Mouse (Mus musculus) stomach, postnatal 0 days (tissue): ENCODE measurements at regions not wholly inside any gene's neighbourhood (a gene's known extent, or its start where the extent isn't known, plus 50 kb on each side); places are given as distances from the start of the nearest gene placed in this dataset.

Experiments used
- ATAC-seq: fragments of 200-750 bp; cut with Nextera tagmentation; 2 replicates; pipeline ENCODE4 v1.8.0; 2017; ENCODE audit not compliant: low FRiP score, low TSS enrichment
- DNase-seq: peaks from one replicate; pipeline ENCODE4 v3.0.0-alpha.2; 2016; ENCODE audit warnings: low spot score
- H3K27ac ChIP-seq: fragments of 300-500 bp; sonication (generic); replicated peaks from 2 replicates; pipeline ENCODE4 v1.5.1; 2014; ENCODE audit warnings: mild to moderate bottlenecking, control low read depth
- H3K27me3 ChIP-seq: fragments of 300-500 bp; sonication (generic); 2 replicates; pipeline ENCODE4 v1.6.1; 2014; ENCODE audit warnings: low read length; ENCODE audit not compliant: control insufficient read depth, insufficient read depth
- H3K36me3 ChIP-seq: fragments of 300-500 bp; sonication (generic); 2 replicates; pipeline ENCODE4 v1.6.1; 2014; ENCODE audit warnings: low read length, mixed read lengths; ENCODE audit not compliant: control insufficient read depth, insufficient read depth
- H3K4me1 ChIP-seq: fragments of 300-500 bp; sonication (generic); replicated peaks from 2 replicates; pipeline ENCODE4 v1.6.1; 2014; ENCODE audit warnings: antibody characterized with exemption; ENCODE audit not compliant: control insufficient read depth, insufficient read depth
- H3K4me2 ChIP-seq: fragments of 300-500 bp; sonication (generic); replicated peaks from 2 replicates; pipeline ENCODE4 v1.6.1; 2014; ENCODE audit warnings: low read depth, mild to moderate bottlenecking, control low read depth, moderate library complexity
- H3K4me3 ChIP-seq: fragments of 300-500 bp; sonication (generic); 2 replicates; pipeline ENCODE4 v1.5.1; 2014; ENCODE audit warnings: low read depth, low read length, control low read depth
- H3K9ac ChIP-seq: fragments of 300-500 bp; sonication (generic); 2 replicates; pipeline ENCODE4 v1.6.1; 2014; ENCODE audit warnings: mild to moderate bottlenecking, low read length, control low read depth, mixed read lengths
- H3K9me3 ChIP-seq: fragments of 300-500 bp; sonication (generic); 2 replicates; pipeline ENCODE4 v1.6.1; 2016; ENCODE audit warnings: low read length; ENCODE audit not compliant: control insufficient read depth
- CTCF ChIP-seq: IDR thresholded peaks from 2 replicates; pipeline ENCODE4 v1.5.1; 2016; ENCODE audit warnings: antibody characterized with exemption, low read depth, mild to moderate bottlenecking, moderate library complexity
- EP300 ChIP-seq: optimal IDR thresholded peaks from 2 replicates; pipeline ENCODE3; 2016; ENCODE audit warnings: antibody characterized with exemption
- WGBS: fragments of 180-500 bp; shearing (Covaris S2); extraction: QIAGEN DNeasy Blood & Tissue Kit; methylation state at CpG from one replicate; pipeline ENCODE4 v1.1.7; 2014; 5-methylcytosine and 5-hydroxymethylcytosine counted together

GRCm38 (mm10) chr17:79191871-79192373 is 140.2 kb downstream of the Qpct start:
- Histone ChIP-seq H3K9me3 (no peaks in the 10 kb centered on the region), H3K36me3 (no peaks in the 10 kb centered on the region), H3K4me1 (no peaks in the 10 kb centered on the region), H3K27me3 (no peaks in the 10 kb centered on the region), H3K27ac (no peak overlapping the region), H3K4me2 (no peak overlapping the region), H3K9ac (no peak overlapping the region), H3K4me3 (no peak overlapping the region)
- ATAC-seq: no peak
- WGBS: 52% methylated on average over 5 of the region's 5 CpGs
- no peak for DNase-seq
- no peak for TF ChIP-seq CTCF
- TF ChIP-seq EP300: no peak

DNA sequence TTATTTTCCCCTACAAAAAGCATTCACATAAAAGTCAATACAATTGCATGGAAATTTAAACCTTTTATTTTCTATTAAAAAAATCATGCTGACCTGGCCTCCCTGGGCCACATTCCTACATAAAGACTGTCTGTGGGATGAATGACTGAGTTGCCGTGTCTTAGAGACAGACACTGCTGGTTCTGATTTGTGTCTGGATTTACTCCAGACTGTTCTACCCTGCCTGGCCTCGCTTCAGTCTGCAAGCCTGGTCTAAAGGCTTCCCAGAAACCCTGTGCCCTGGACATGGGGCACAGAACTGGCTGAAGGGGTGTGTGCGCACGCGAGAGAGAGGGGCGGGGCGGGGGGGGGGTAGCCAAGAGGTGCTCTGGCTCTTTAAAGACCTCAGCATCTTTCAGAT is 136.6 kb downstream of the Qpct start:
- Histone ChIP-seq H3K27me3 (no peaks in the 10 kb centered on the region), H3K9me3 (no peaks in the 10 kb centered on the region), H3K4me1 (no peaks in the 10 kb centered on the region), H3K27ac (no peak overlapping the region), H3K9ac (no peak overlapping the region), H3K36me3 (no peaks in the 10 kb centered on the region), H3K4me2 (no peak overlapping the region), H3K4me3 (no peak overlapping the region)
- WGBS: 83% methylated on average over 7 of the region's 7 CpGs
- TF ChIP-seq CTCF: no peak
- TF ChIP-seq EP300: no peak
- DNase-seq (no peak), ATAC-seq (no peak)

DNA sequence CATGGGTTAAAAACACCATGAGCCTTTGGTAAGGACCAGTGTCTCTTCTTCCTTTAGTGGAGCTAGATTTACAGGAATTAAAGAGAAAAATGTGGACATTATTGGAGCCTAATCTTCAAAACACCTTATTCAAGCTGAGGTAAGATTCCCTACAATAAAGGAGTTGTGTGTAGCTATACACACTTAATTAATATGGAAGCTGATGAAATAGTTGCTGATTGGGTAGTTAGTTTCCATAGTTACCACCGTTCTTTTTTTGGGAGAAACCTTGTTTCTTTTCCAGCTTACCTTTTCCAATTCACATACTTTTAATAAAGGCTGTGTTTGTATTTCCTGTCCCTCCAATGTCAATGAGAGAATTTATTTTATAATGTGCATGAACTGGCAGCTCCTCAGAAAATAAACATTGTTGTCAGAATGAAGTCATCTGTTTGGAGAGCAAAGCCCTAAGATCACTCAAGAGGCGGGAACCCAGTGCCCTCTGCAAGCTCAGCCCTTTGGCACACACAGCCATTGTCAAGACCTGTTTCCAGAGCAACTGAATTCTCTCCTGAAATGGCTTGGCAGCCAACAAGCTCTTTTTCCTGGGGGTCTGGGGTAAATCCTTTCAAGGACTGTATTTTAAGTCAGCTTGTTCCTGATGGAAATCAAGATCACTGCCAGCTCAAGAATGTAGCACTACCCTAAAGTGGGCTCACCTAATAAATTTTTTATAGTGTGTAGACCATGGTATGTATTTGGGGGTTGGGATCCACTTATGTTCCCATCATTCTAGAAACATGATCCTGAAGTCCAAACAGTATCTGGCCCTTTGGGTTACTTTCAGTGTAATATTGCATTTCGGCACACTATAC is 128.8 kb downstream of the Qpct start:
- DNase-seq: peak; percentile 45
- no peak overlapping the region for H3K4me2 ChIP-seq
- no peaks in the 10 kb centered on the region for H3K27me3 ChIP-seq
- 41% methylated on average over 3 of the region's 3 CpGs for WGBS
- H3K27ac ChIP-seq: no peak overlapping the region
- no peaks in the 10 kb centered on the region for H3K4me1 ChIP-seq
- H3K36me3 ChIP-seq: no peaks in the 10 kb centered on the region
- H3K9me3 ChIP-seq: no peaks in the 10 kb centered on the region
- peak; percentile 86 for ATAC-seq
- H3K9ac ChIP-seq: no peak overlapping the region
- no peak overlapping the region for H3K4me3 ChIP-seq
- TF ChIP-seq CTCF: no peak
- TF ChIP-seq EP300: no peak

GRCm38 (mm10) chr17:79177259-79177658 is 125.6 kb downstream of the Qpct start:
- Histone ChIP-seq H3K9ac (no peak overlapping the region), H3K9me3 (no peaks in the 10 kb centered on the region), H3K27me3 (no peaks in the 10 kb centered on the region), H3K4me1 (no peaks in the 10 kb centered on the region), H3K36me3 (no peaks in the 10 kb centered on the region), H3K27ac (no peak overlapping the region), H3K4me2 (no peak overlapping the region), H3K4me3 (no peak overlapping the region)
- ATAC-seq: peak; percentile 93
- no peak for TF ChIP-seq CTCF
- TF ChIP-seq EP300: no peak
- DNase-seq: peak; percentile 46
- WGBS: 52% methylated on average over 3 of the region's 3 CpGs

DNA sequence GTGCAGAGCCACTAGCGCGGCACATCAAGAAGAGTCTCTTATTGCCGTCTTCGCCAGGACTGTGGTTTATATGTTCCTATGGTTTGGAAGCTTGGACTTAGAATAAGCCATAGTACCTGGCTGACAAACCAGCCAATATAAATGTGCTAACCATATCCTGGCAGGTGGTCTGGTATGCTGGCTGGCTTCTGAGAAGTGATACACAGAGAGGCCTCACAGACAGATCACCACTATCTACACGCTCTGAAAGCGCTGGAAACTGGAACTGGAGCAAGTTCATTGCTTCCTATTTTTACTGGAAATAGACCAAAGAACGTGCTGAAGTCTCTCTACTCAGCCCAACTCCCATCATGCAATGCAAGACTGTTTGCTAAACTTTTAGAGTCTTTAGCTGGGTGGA is 124.7 kb downstream of the Qpct start:
- Histone ChIP-seq H3K4me2 (no peak overlapping the region), H3K27ac (no peak overlapping the region), H3K9me3 (no peaks in the 10 kb centered on the region), H3K4me1 (no peaks in the 10 kb centered on the region), H3K36me3 (no peaks in the 10 kb centered on the region), H3K9ac (no peak overlapping the region), H3K27me3 (no peaks in the 10 kb centered on the region), H3K4me3 (no peak overlapping the region)
- TF ChIP-seq CTCF: no peak
- no peak for TF ChIP-seq EP300
- DNase-seq (no peak), ATAC-seq (no peak)
- WGBS: 70% methylated on average over 7 of the region's 7 CpGs

- 59% methylated on average over 2 of the region's 2 CpGs for WGBS
- H3K9me3 ChIP-seq: no peaks in the 10 kb centered on the region
- H3K27me3 ChIP-seq: no peaks in the 10 kb centered on the region
- no peaks in the 10 kb centered on the region for H3K4me1 ChIP-seq
- ATAC-seq (no peak), DNase-seq (no peak)
- H3K36me3 ChIP-seq: no peaks in the 10 kb centered on the region
- no peak for TF ChIP-seq EP300
- TF ChIP-seq CTCF: no peak
- H3K4me3 ChIP-seq: no peak overlapping the region
- H3K27ac ChIP-seq: no peak overlapping the region
- no peak overlapping the region for H3K4me2 ChIP-seq
- no peak overlapping the region for H3K9ac ChIP-seq
These were observed 123.7 kb downstream of the Qpct start for GRCm38 (mm10) chr17:79175381-79175780.
